Mouse (Mus musculus) ES-E14 (cell line): ENCODE data around the gene Rnf41. TPM values are rescaled to one million over a fixed set of nuclear protein-coding genes. Genes with fewer than 3 reads are reported as not detected.

Experiments
- DNase-seq: peaks from one replicate; pipeline ENCODE4 v3.0.0-alpha.2; 2013; ENCODE audit warnings: low read depth, low spot score
- H3K27ac ChIP-seq: 2 replicates; pipeline ENCODE4 v1.5.1; 2012; ENCODE audit warnings: low read depth, mild to moderate bottlenecking, low read length, moderate library complexity, mixed read lengths; ENCODE audit not compliant: poor library complexity, insufficient read depth, severe bottlenecking
- H3K36me3 ChIP-seq: 2 replicates; pipeline ENCODE4 v1.6.1; 2012; ENCODE audit warnings: mild to moderate bottlenecking, low read length, moderate library complexity, mixed read lengths; ENCODE audit not compliant: control insufficient read depth, poor library complexity, insufficient read depth, severe bottlenecking
- H3K4me1 ChIP-seq, 2 experiments: fragments of 150-350 bp in 1 of 2; sonication (generic) in 1 of 2; 2 replicates each; pipeline ENCODE4 v1.6.1; 2012; ENCODE audit warnings: low read length in 2 of 2, mild to moderate bottlenecking in 1 of 2, mixed read lengths in 1 of 2; ENCODE audit not compliant: control insufficient read depth in 2 of 2, insufficient read depth in 2 of 2, poor library complexity in 1 of 2
- H3K4me3 ChIP-seq, 2 experiments: fragments of 150-350 bp in 1 of 2; sonication (generic) in 1 of 2; 2 replicates each; pipeline ENCODE4 v1.5.1; 2012; ENCODE audit warnings: low read length in 2 of 2, low read depth in 1 of 2, mild to moderate bottlenecking in 1 of 2, mixed read lengths in 1 of 2; ENCODE audit not compliant: insufficient read depth in 1 of 2, poor library complexity in 1 of 2, severe bottlenecking in 1 of 2
- H3K9ac ChIP-seq: 2 replicates; pipeline ENCODE4 v1.6.1; 2012; ENCODE audit warnings: low read depth, mild to moderate bottlenecking, low read length, mixed read lengths; ENCODE audit not compliant: poor library complexity, insufficient read depth, severe bottlenecking
- H3K9me3 ChIP-seq: fragments of 150-350 bp; sonication (generic); 2 replicates; pipeline ENCODE4 v1.6.1; 2012; ENCODE audit warnings: low read depth, mild to moderate bottlenecking, low read length; ENCODE audit not compliant: control insufficient read depth, insufficient read depth
- CHD2 ChIP-seq: IDR thresholded peaks from 2 replicates; pipeline ENCODE4 v1.6.1; 2014; ENCODE audit warnings: mild to moderate bottlenecking, low read depth, low read length, inconsistent platforms
- HCFC1 ChIP-seq: IDR thresholded peaks from 2 replicates; pipeline ENCODE4 v1.6.1; 2012; ENCODE audit warnings: low read length, inconsistent platforms, borderline replicate concordance; ENCODE audit not compliant: insufficient read depth
- MAFK ChIP-seq: IDR thresholded peaks from 2 replicates; pipeline ENCODE4 v1.6.1; 2014; ENCODE audit warnings: mild to moderate bottlenecking, low read depth, low read length, inconsistent platforms; ENCODE audit not compliant: insufficient read depth
- ZC3H11A ChIP-seq: IDR thresholded peaks from 2 replicates; pipeline ENCODE4 v1.6.1; 2012; ENCODE audit warnings: low read depth, mild to moderate bottlenecking, inconsistent platforms, low read length, borderline replicate concordance
- ZNF384 ChIP-seq: IDR thresholded peaks from 2 replicates; pipeline ENCODE4 v1.6.1; 2012; ENCODE audit warnings: low read depth, low read length, inconsistent platforms
- in situ Hi-C, 2 experiments: fragments of 600-800 bp; cut with MboI; formaldehyde crosslinking; loops; one replicate each; pipeline ENCODE4 v1.15.1; 2025; ENCODE audit warnings: low sequenced_read_pairs in 2 of 2, inconsistent platforms in 1 of 2; ENCODE audit not compliant: unreplicated experiment in 2 of 2
- total RNA-seq: library from RNA; depleted of rRNA; stranded (reverse); fragments of 300-350 nt; gene quantifications from 2 replicates; pipeline ENCODE4 v1.2.3, GENCODE M21; 2012

Gene Rnf41
- total RNA-seq, 1 experiment: 41.3 TPM

GRCm38 (mm10) chr10:128409692-128410559 lies 1.5 kb upstream of the Rnf41 start:
- TF ChIP-seq CHD2: no peak
- no peak for TF ChIP-seq ZC3H11A
- TF ChIP-seq MAFK: no peak
- peak; percentile 87 for TF ChIP-seq ZNF384
- TF ChIP-seq HCFC1: 0 out of 2 replicates have a peak, but pooled peaks have one; percentile 58
- in situ Hi-C loops: no loop called here
- Histone ChIP-seq H3K36me3 (peaks cover 11% of the 10 kb centered on the region), H3K9me3 (no peaks in the 10 kb centered on the region), H3K4me1 (peaks cover 2 to 5% of the 10 kb centered on the region in 2 experiments; a peak in 1 of 4 replicates), H3K27ac (peak overlapping the region; percentile 59; the same call in 1 of the 2 replicates), H3K4me3 (peak overlapping the region; percentile 83 to 95), H3K9ac (peak overlapping the region; percentile 83)
- peak; percentile 95 for DNase-seq

GRCm38 (mm10) chr10:128410560-128410845 lies 954 bp upstream of the Rnf41 start:
- no peak for TF ChIP-seq ZC3H11A
- TF ChIP-seq HCFC1: no peak
- TF ChIP-seq ZNF384: no peak
- no peak for TF ChIP-seq MAFK
- no peak for TF ChIP-seq CHD2
- Histone ChIP-seq H3K9me3 (no peaks in the 10 kb centered on the region), H3K9ac (peak overlapping the region; percentile 60; the same call in 1 of the 2 replicates), H3K27ac (no peak overlapping the region), H3K4me1 (peaks cover 2 to 5% of the 10 kb centered on the region in 2 experiments; a peak in 1 of 4 replicates), H3K4me3 (peak overlapping the region; percentile 42 to 95; a peak in 3 of 4 replicates), H3K36me3 (peaks cover 15% of the 10 kb centered on the region)
- DNase-seq: no peak
- in situ Hi-C loops: no loop called here

- DNase-seq: no peak
- in situ Hi-C loops: no loop called here
- Histone ChIP-seq H3K4me1 (peaks cover 2 to 5% of the 10 kb centered on the region in 2 experiments; a peak in 1 of 4 replicates), H3K36me3 (peaks cover 18% of the 10 kb centered on the region), H3K9ac (peak overlapping the region; percentile 93), H3K4me3 (peak overlapping the region; percentile 95), H3K9me3 (no peaks in the 10 kb centered on the region), H3K27ac (peak overlapping the region; percentile 85)
- no peak for TF ChIP-seq ZC3H11A
- no peak for TF ChIP-seq CHD2
- no peak for TF ChIP-seq ZNF384
- TF ChIP-seq MAFK: no peak
- no peak for TF ChIP-seq HCFC1
Observed at GRCm38 (mm10) chr10:128412055-128412381, 561 bp downstream of the Rnf41 start.

- peak overlapping the region; percentile 95 for H3K4me3 ChIP-seq
- H3K4me1 ChIP-seq: peaks cover 2 to 5% of the 10 kb centered on the region in 2 experiments; a peak in 1 of 4 replicates
- peaks cover 18% of the 10 kb centered on the region for H3K36me3 ChIP-seq
- TF ChIP-seq ZC3H11A (no peak), MAFK (no peak)
- in situ Hi-C loops: no loop called here
- DNase-seq: no peak
- H3K27ac ChIP-seq: no peak overlapping the region
- H3K9ac ChIP-seq: peak overlapping the region; percentile 93
- no peaks in the 10 kb centered on the region for H3K9me3 ChIP-seq
Observed at GRCm38 (mm10) chr10:128412558-128412957, 1.1 kb downstream of the Rnf41 start.
